Mouse (Mus musculus): ENCODE measurements around the gene Cxcl17. TPM values are rescaled to one million over a fixed set of nuclear protein-coding genes. Genes with fewer than 3 reads are reported as not detected.
"Not testable (repeated sequence)": the region's sequence is repeated elsewhere in the genome, so short reads cannot be mapped to it uniquely, and the experiment has no call there.

Cxcl17 gene
- 0.08 and 0.16 TPM in 2 replicates for polyA plus RNA-seq (2012; rRNA removed)

GRCm38 (mm10) chr7:25412833-25413441 lies at the start of gene Cxcl17:
Gene Cxcl17 (minus strand): TSS chr7:25412886.
- DNase-seq (ENCODE audit: low spot score): no peak

- DNase-seq (ENCODE audit: low spot score): not testable (repeated sequence)
Observed at GRCm38 (mm10) chr7:25462033-25462337, 49.3 kb upstream of the Cxcl17 start.

- DNase-seq (ENCODE audit: low spot score): not testable (repeated sequence)
Observed at GRCm38 (mm10) chr7:25461336-25462032, 48.8 kb upstream of the Cxcl17 start.

GRCm38 (mm10) chr7:25452103-25452502 lies 39.4 kb upstream of the Cxcl17 start:
- DNase-seq (ENCODE audit: low spot score): no peak

DNA sequence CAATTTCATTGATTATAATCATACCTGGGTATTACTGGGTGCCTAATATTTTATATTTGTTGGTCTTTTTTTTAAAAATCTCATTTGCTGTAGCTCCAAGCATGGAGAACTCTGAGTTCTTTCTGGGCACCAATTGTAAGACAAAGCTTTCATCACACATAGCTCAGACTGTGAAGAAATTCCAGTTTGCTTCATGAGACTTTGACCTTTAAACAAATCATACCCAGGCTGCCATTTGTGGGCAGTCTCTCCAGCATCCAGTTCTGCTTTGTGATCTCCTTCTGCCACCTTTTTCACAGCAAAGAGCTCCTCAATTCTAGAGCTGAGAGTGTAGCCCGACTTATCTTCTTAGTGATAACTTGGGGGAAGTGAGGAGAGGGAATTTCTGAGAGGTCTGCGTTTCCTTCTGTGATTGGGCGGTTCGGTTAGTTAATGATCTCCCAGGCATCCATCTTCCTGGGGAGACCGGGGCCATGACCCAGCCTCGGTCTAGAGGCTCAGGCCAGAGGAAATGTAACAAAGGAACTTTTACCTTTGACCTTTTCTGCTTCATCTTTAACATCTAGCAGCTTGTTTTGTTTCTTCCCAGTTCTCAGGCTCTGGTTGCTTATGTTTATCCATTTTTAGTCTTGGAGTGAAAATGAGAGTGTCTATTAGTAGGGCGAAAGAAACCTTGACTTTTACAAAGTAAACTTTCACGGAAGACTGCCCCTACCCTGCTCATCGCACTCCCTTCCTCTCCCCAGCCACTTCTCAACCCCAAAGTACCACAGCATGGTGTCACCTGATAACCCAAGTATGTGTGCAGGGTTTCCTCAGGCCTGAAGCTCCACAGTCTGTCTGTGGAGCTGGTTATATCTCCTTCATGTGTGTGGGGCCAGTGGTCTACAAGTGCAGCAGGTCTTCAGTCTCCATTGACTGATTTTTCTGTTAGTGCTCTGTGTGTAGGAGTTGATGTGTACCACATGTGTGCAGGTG lies 37.5 kb upstream of the Cxcl17 start:
- no peak for DNase-seq (ENCODE audit: low spot score)

DNA sequence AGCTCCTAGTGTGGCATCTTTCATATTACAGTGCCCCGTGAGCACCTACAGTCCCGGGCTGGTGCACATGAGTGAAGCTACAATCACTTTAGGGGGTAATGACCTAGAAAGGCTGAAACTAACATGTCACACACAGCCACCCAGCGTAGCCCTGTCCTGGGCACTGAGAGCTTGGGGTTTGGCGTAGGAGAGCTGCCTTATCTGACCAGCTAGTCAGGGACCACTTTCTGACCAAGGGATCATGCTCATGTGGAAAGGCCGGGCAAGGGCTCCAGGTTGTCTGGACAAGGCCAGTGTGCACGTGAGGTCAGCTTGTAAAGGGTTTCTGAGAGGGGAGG lies 28.1 kb upstream of the Cxcl17 start:
- DNase-seq (ENCODE audit: low spot score): no peak

DNA sequence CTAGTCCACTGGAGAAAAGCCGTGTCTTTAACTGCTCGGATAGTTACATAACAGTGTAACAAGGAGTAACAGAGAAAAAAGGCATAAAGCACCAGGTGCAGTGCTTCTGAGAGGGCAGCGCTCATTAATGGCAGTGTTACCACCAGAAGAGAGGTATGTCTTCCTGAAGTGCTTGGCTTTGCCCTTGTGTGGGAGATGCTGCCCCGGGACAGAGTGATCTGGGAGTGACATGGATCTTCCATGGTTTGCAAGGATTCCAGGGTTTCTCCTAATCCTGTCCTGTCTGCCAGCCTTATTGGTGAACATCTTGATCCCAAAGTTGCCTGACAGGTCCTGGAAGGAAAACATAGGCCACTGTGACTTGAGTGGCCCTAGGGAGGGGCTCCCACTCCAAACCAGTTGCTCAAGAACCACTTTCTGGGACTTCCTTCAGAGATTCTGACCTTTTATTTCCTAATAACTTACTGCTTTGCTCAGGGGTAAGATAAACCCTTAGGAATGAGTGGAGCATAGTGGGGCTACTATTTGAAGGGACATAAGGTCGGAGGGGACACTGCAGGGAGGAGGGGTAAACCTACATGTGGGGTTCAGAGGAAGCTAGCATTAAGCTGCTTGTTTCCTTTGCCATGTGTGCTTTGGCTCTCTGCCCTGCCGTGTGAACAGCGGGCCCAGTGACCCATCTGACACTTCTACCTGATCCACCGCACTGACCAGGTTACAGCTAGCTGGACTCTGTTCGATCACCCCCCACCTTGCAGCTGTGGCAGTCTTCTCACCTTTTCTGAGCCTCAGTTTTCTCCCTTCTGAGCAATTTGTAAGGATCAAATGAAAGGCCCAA lies 27.5 kb upstream of the Cxcl17 start:
- DNase-seq (ENCODE audit: low spot score): no peak

- no peak for DNase-seq (ENCODE audit: low spot score)
Observed at GRCm38 (mm10) chr7:25439124-25439822, 26.6 kb upstream of the Cxcl17 start.

DNA sequence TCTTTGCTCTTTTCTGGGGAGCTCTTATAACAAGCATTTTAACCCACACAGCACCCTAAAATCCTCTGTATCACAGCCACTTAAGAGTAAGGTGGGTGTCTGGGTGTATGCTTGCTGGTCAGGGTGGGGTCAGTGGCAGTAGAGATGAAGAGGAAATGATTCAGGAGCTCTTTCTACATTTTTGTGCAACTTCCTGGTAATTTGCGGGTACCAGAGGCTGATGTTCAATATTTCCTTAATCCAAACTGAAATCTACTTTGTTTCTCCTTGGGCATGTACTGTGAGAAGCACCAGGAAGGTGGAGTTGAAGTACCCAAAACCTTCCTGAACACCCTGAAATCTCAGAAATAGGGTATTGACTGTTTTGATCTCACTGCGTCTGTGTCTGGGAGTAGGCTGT lies 24.0 kb upstream of the Cxcl17 start:
- no peak for DNase-seq (ENCODE audit: low spot score)

DNA sequence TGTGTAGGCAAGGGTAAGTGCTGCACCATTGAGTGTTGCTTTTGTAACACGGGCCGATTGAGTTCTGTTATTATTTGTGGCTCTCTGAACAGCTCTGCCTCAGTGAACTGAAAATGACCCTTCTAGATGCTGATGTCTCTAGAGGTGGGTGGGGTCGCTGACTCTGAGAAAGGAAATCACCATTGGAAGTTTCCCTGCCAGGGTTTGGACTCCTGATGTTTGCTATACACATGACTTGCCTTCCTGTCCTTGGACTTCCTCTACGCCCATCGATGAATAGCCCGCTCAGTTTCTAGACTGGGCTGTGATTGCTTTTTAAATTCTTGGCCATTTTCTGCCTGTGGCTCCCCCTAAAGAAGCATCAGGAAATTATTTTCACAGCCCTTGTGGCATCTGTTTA lies 23.5 kb upstream of the Cxcl17 start:
- DNase-seq (ENCODE audit: low spot score): no peak

- no peak for DNase-seq (ENCODE audit: low spot score)
Observed at GRCm38 (mm10) chr7:25435546-25435851, 22.8 kb upstream of the Cxcl17 start.

GRCm38 (mm10) chr7:25434654-25435545 lies 22.2 kb upstream of the Cxcl17 start:
- DNase-seq (ENCODE audit: low spot score): no peak

- DNase-seq (ENCODE audit: low spot score): no peak
Observed at GRCm38 (mm10) chr7:25433781-25434560, 21.3 kb upstream of the Cxcl17 start.

- DNase-seq (ENCODE audit: low spot score): no peak
Observed at GRCm38 (mm10) chr7:25433007-25433541, 20.4 kb upstream of the Cxcl17 start.

GRCm38 (mm10) chr7:25432381-25432780 lies 19.7 kb upstream of the Cxcl17 start:
- DNase-seq (ENCODE audit: low spot score): no peak

- no peak for DNase-seq (ENCODE audit: low spot score)
Observed at GRCm38 (mm10) chr7:25429886-25430784, 17.4 kb upstream of the Cxcl17 start.

DNA sequence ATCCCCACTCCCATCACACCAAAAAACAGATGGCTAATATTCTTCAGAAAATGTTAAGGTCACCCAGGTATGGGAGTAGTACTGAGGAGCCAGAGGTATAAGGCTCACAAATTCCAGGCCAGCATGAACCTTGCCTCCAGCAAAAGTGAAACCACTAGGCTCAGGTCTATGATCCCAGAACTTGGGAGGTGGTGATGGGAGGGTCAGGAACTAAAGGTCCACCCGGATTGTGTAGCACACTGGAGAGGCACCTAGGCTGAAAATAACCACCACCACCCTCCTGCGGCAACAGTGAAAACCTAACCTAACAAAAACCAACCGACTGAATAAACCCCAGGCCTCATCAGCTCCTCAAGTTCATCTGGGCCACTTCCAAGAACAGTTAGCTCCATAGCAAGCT lies 15.6 kb upstream of the Cxcl17 start:
- no peak for DNase-seq (ENCODE audit: low spot score)

DNA sequence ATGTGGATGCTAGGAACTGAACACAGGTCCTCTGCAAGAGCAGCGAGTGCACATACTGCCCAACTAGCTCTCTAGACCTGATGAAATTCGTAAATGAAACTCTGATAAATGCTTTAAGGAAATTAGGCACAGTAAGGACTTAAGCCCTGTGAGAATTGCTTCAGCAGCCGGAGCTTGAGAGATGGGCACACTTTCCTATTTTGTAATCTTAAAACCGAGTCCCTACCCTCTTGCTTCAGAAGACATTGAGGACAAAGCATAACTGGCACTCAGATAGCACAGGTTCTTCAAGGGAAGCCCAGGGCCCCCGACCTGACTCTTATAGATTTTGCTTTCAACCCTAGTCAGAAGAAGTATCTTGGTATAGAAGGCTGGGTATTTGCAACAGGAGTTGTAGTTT lies 14.5 kb upstream of the Cxcl17 start:
- DNase-seq (ENCODE audit: low spot score): no peak

Measured in urinary bladder, adult 2 months (tissue).